Mouse (Mus musculus) small intestine, adult 2 months (tissue): ENCODE data around the gene Eif2b1.

Experiments
- CTCF ChIP-seq: fragments of 200-500 bp; IDR thresholded peaks from 2 replicates; pipeline ENCODE4 v1.5.1; 2012; ENCODE audit warnings: low read depth, mild to moderate bottlenecking, control low read depth, inconsistent platforms, low read length, moderate library complexity, mixed read lengths; ENCODE audit not compliant: insufficient replicate concordance, insufficient read length; ENCODE audit errors: extremely low read depth
- POLR2A ChIP-seq: fragments of 200-500 bp; IDR thresholded peaks from 2 replicates; pipeline ENCODE4 v1.6.1; 2012; ENCODE audit warnings: low read depth, mild to moderate bottlenecking, control low read depth, inconsistent platforms, low read length, moderate library complexity

DNA sequence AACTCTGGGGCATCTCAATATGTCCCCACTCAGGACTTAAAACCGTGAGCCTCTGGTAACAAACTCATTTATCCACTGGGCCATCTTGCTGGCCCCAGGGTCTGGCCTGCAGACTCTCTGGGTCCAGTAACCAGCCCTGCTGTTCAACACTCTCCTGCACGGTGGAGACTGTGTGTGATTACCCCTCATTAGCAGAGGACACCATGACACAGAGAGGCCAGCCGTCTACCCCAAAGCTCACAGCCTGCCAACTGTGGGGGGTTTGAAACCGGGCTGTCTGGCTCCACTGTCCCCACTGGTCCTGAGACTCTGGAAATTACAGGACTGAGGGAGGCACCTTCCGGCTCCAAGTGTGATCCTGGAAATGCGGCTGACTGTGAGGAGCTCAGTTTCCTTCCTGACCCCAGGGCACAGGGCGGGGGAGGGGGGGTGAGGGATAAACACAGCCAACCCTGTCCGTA, 49.7 kb downstream of the Eif2b1 start:
- TF ChIP-seq CTCF (no peak), POLR2A (no peak)
